In the genomic region with DNA sequence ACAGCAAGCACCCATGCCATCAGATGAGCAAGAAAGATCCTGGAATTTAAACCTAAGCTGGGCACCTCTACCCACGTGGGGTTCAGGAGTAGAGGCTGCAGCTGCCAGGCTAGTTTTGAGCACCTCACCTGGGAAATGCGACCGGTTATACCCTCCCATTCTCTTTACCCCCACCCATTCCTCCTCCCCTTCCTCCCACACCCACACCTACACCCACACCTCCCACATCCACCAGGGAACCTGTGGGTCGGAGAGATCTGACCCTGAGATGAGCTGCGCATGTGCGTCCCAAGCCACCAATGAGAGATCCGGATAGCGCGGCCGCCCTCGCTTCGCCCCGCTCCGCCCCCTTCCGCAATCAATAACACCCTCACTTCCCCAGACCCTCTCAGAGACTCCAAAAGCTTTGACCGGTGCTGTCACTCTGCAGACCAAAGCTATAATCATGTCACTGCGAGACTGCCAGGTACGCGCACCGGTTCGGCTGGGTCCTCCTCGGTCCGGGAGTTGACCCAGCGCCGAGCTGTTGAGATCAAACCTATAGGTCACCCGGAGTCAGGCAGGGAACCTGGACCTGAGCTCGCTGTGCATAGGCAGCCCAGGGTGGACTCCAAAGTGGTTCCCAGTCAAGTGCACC, we compare ENCODE assay signal across 1 mouse cellular context.
TF ChIP-seq lines count a peak whose summit lies in the region.

A gene (plus strand): TSS at position 353 of the 637 bp plus-strand sequence.

TF ChIP-seq in CH12.LX, 34 proteins besides CTCF, POLR2A, EP300 and RAD21:
- TF ChIP-seq TCF12 (IDR thresholded peaks at IDR 0.05; ENCODE audit: low read depth, low read length) (peak; percentile 79), MAX (IDR thresholded peaks at IDR 0.05; ENCODE audit: low read length) (peak; percentile 71), HCFC1 (IDR thresholded peaks at IDR 0.05; ENCODE audit: low read depth, low read length) (peak; percentile 48; the same call in 1 of the 2 replicates), TBP (conservative IDR thresholded peaks at IDR 0.05; ENCODE audit: low read depth, low read length) (peak; percentile 77), SIN3A (IDR thresholded peaks at IDR 0.05; ENCODE audit: low read length) (no peak; the same call in 1 of the 2 replicates), USF1 (IDR thresholded peaks at IDR 0.05; ENCODE audit: low read depth, low read length) (no peak), ZNF384 (IDR thresholded peaks at IDR 0.05; ENCODE audit: low read depth, low read length) (no peak), CHD2 (IDR thresholded peaks at IDR 0.05; ENCODE audit: low read length) (no peak), NELFE (IDR thresholded peaks at IDR 0.05; ENCODE audit: low read depth, low read length) (peak; percentile 80), CHD1 (IDR thresholded peaks at IDR 0.05; ENCODE audit: low read depth, low read length) (no peak), ZMIZ1 (IDR thresholded peaks at IDR 0.05; ENCODE audit: low read depth, low read length) (peak; percentile 48; the same call in 1 of the 2 replicates), ELF1 (IDR thresholded peaks at IDR 0.05; ENCODE audit: low read depth, low read length) (peak; percentile 87), NRF1 (IDR thresholded peaks at IDR 0.05; ENCODE audit: low read depth, low read length) (peak; percentile 96), JUND (conservative IDR thresholded peaks at IDR 0.05; ENCODE audit: low read depth, low read length) (no peak), MXI1 (IDR thresholded peaks at IDR 0.05; ENCODE audit: low read depth, low read length) (peak; percentile 85), MAZ (IDR thresholded peaks at IDR 0.05; ENCODE audit: low read depth, low read length) (no peak), USF2 (conservative IDR thresholded peaks at IDR 0.05; ENCODE audit: low read depth, low read length) (no peak), ZKSCAN1 (IDR thresholded peaks at IDR 0.05; ENCODE audit: borderline replicate concordance, low read depth, low read length) (no peak), MAFK (IDR thresholded peaks at IDR 0.05; ENCODE audit: insufficient replicate concordance, low read length) (no peak), KAT2A (IDR thresholded peaks at IDR 0.05; ENCODE audit: insufficient replicate concordance, low read length) (no peak), IRF4 (IDR thresholded peaks at IDR 0.05; ENCODE audit: low read depth, low read length) (0 out of 2 replicates have a peak, but pooled peaks have one; percentile 21), MYC (IDR thresholded peaks at IDR 0.05; ENCODE audit: low read depth, low read length) (peak; percentile 81)
